Mouse (Mus musculus) A20 (cell line): Measurements from ENCODE around the gene Ubac2.

Source experiments
- DNase-seq: peaks from one replicate; pipeline ENCODE4 v3.0.0-alpha.2; 2011; ENCODE audit warnings: low read depth, low spot score

Gene Ubac2

DNA sequence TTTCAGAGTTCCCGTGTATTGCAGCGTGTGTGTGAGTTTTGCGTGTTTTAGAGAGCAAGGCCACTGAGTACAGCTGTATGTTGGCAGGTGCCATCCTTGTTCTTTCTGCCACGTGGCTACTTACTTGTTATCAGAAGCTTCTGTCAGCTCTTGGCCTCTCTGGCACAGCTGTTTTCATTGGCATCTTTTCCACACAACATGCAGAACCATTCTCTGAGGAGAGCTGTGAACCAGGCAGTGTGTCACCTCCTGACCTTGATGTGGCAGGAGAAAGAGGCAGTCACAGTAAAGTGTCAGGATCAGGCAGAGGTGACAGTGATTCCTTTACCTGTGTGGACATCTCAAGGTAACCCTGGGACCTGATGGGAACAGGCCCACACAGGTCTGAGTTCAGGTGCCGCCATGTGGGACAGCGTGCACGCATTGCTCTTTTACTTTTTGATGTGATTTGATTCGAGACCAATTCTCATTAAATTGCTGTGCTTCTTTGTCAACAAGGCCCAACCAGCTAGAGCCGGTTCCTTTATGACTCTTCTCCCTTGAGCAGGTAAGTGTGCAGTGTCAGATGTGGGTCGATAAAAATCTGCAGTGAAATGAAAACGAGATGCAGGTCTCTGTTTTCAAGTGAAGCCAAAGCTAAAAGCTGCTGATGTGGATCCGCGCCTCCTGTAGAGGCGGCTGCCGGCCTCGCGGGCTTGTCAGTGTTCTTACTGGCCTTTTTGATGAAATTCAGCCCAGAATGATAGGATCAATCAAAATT, 122.1 kb downstream of the Ubac2 start:
- no peak for DNase-seq

DNA sequence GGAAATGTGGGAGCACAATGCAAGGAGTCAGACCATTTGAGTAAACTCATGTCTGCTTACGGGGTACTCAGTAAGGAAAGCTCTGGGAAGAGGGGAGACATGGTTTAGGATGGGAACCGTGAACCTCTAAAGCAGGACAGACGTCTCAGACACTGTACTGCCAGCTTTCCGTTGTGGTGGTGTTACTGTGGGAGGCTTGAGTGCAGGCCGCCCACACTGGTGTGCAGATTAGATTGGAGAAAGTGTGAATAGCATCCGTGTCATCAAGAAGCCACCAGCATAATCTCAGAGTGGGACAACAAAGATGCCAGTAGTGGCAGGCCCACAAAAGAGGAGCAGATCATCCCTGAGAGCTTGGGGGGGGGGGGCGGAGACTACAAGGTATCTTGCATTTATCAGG, 123.8 kb downstream of the Ubac2 start:
- DNase-seq: no peak

DNA sequence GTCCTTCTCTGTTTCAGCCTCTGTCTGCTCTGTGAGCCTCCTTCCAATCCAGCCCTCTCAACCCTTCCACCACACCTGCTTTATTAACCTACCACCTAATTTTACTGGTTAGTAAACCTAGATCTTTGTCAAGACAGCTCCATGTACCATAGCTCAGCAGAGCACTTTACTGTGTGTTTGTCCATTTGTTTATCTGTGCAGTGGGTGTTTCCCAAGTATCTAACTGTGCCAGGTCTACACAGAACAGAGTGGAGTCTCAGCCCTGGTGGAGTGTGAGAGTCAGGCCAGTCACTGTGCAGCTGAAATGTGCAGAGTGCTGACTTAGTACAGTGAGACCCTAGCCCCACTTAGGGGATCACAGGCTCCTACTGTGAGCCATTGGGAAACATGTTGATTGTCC, 125.4 kb downstream of the Ubac2 start:
- no peak for DNase-seq

DNA sequence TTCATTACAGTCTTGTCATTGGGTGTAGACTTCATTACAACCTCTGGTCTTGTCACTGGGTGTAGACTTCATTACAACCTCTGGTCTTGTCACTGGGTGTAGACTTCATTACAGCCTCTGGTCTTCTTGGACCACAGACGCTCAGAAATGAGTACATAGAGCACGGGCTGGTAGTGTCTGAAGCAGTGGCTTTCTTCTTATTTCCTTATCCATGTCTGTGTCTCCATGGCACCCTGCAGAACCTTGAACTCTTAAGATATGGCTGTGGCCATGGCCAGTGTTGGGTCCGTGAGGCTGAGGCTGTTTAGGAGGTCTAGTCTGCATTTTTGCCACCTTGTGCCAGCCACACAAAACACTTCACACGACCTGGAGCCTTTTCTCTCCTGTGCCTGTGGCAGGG, 129.8 kb downstream of the Ubac2 start:
- DNase-seq: no peak

DNA sequence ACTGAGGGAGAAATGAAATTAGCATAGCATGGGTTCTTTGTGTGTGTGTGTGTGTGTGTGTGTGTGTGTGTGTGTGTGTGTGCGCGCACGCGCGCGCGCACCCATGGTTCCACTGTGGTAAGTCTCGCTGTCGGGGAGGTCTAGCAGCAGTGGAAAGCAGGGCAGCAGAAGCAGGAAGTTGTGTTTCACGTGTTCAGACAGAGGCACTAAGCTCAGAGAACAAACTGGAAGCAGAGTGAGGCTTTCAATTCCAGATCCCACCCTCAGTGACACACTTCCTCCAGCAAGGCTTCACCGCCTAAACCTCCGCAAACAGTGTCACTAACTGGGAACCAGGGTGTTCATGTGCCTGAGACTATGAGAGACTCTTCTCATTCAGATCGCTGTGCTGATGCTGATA, 131.1 kb downstream of the Ubac2 start:
- DNase-seq: peak; percentile 32

- DNase-seq: no peak
Observed at GRCm38 (mm10) chr14:122010301-122010700, 131.9 kb downstream of the Ubac2 start.

GRCm38 (mm10) chr14:122011768-122012167, 133.3 kb downstream of the Ubac2 start:
- DNase-seq: no peak

- DNase-seq: no peak
Observed at GRCm38 (mm10) chr14:122012193-122012592, 133.8 kb downstream of the Ubac2 start.

GRCm38 (mm10) chr14:122012814-122013213, 134.4 kb downstream of the Ubac2 start:
- no peak for DNase-seq

- DNase-seq: no peak
Observed at GRCm38 (mm10) chr14:122013417-122013951, 135.1 kb downstream of the Ubac2 start.

DNA sequence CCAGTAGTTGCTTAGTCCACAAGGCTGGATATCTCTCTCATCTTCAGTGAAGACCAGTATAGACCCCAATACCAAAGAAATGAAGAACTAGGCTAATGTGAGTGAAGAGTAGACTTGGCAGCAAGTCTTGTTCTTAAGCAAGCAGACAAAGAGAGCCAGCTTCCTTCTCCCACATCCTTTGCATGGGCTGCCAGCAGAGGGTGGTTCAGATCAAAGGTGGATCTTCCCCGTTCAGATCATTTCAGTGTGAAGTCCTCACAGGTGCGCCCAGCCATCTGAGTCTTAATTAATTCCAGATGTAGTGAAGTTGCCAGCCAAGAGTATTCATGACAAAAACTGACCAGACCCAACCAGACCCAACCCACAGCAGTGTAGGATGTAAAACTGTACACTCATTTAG, 139.5 kb downstream of the Ubac2 start:
- DNase-seq: peak; percentile 27

DNA sequence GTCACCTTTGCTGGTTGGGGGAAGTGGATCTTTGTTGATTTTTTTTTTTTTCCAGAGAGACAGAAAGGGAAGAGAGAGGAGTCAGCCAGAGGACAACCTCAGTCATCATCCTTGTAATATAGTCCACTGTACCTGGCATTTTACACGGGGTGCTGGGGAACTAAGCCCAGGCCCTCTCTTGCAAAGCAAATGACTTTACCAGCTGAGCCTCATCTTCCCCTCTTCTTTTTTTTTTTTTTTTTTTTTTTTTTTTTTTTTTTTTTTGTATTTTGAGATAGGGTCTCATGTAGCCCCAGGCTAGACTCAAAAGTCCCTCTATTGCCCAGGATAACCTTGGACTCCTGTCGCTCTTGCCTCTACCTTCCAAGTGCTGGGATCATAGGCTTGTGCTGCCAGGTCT, 141.0 kb downstream of the Ubac2 start:
- no peak for DNase-seq

DNA sequence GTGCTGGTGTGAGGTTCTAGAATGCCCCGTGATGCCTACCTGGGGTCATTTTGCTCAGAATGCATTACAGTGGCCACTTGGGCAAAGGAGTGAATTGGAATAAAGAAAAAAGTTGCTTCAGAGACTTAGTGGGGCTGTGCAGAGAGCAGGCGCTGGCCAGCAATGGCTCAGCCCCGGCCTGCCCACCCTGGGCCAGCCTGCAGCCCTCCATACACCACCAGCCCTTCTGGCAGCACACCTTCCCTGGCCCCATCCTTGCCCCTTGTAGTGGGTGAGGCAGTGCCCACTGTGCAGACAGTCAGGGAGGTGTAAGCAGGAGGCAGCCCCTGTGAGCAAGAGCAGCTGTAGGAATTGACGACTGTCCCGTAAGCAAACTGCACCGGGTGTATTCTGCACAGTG, 142.1 kb downstream of the Ubac2 start:
- no peak for DNase-seq

GRCm38 (mm10) chr14:122023054-122023453, 144.6 kb downstream of the Ubac2 start:
- no peak for DNase-seq

DNA sequence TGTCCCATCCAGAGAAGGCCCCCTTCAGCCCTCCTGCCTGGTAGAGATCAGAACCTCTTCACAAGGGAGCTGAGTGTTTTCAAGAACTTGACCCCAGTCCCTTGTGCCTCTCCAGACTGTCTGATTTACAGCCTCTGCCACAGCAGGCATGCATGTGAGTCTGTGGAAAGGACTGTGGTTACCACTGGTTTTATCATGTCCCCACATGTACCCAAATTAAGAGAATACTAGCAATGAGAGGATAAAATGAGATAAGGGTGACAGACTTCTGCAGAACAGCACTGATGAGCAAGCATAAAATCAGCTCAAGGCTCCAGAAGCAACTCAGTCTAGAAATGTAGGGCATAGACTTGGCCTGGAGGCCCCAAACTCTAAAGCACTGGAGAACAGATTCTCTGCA, 145.5 kb downstream of the Ubac2 start:
- DNase-seq: no peak

GRCm38 (mm10) chr14:122028926-122029745, 150.7 kb downstream of the Ubac2 start:
- DNase-seq: peak; percentile 19

- no peak for DNase-seq
Observed at GRCm38 (mm10) chr14:122029851-122030250, 151.4 kb downstream of the Ubac2 start.

DNA sequence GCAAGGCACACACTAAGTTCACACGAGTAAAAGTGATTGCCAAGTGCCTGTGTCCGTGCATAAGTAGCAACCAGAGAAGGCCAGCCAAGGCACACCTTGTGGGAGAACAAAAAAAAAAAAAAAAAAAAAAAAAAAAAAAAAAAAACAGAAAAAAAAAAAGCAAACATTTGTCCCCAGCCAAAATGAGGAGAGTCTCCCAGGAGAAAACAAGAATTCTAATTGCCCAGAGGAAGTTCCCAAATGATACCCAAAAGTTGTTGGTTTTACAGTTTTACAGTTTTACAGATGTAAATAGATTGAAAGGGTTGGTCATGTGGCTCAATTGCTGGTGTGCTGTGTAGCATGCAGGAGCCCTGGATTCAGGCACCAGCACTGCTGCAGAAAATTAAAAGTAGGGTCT, 153.6 kb downstream of the Ubac2 start:
- no peak for DNase-seq

- no peak for DNase-seq
Observed at GRCm38 (mm10) chr14:122034451-122034850, 156.0 kb downstream of the Ubac2 start, which contains the start of gene Timm8a2. Timm8a2 (plus strand) TSS chr14:122034674.

DNA sequence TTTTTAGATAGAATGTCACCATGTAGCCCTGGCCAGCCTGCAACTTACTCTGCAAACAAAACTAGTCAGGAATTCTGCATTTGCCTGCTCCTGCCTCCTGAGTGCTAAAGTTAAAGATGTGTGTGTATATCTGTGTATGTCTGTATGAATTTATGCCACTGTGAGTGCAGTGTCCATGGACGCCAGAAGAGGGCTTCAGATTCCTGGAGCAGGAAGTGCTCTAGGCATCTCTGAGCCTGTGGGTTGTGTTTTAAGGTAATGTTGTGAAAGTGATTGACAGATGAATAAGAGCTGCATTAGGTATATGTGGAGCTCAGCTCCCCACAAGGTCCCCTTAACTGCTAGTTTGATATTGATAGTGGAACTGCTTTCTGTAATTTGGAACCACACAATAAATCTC, 156.8 kb downstream of the Ubac2 start:
- no peak for DNase-seq

DNA sequence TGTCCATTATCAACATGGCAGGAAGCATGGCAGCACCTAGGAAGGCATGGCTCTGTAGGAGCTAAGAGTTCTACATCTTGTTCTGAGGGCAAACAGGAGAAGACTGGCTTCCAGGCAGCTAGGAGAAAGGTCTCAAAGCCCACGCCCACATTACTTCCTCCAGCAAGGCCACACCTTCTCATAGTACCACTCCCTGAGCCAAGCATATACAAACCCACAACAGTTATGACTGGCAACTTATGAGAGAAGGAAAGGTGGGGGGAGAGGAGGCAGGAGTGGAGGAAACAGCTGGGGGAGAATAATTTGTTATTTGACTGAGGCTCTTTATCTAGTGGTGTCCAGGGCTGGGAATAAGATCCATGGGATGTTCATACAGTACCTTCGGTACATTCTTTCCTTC, 157.4 kb downstream of the Ubac2 start:
- DNase-seq: no peak

- peak; percentile 40 for DNase-seq
Observed at GRCm38 (mm10) chr14:122038874-122039647, 160.6 kb downstream of the Ubac2 start.
